Mouse (Mus musculus) liver, postnatal 0 days (tissue): ENCODE measurements around the gene Uso1.

Experiments
- CTCF ChIP-seq: sonication (generic); IDR thresholded peaks from 2 replicates; pipeline ENCODE4 v1.5.1; 2016; ENCODE audit warnings: antibody characterized with exemption, low read depth
- EP300 ChIP-seq: IDR thresholded peaks from 2 replicates; pipeline ENCODE4 v1.6.1; 2016; ENCODE audit warnings: antibody characterized with exemption, low read depth, mild to moderate bottlenecking

- TF ChIP-seq CTCF = no peak
- TF ChIP-seq EP300 = no peak
Measured at GRCm38 (mm10) chr5:92112585-92112984, 25.2 kb upstream of the Uso1 start.
